Mouse (Mus musculus) limb, embryonic 14.5 days (tissue): Measurements from ENCODE around the gene Fbxw5. TPM values are rescaled to one million over a fixed set of nuclear protein-coding genes. Genes with fewer than 3 reads are reported as not detected.

Experiments used
- ATAC-seq: fragments of 200-750 bp; cut with Nextera tagmentation; 2 replicates; pipeline ENCODE4 v1.8.0; 2017; ENCODE audit warnings: low read depth, moderate number of reproducible peaks, moderate TSS enrichment; ENCODE audit not compliant: low FRiP score
- DNase-seq: peaks from one replicate; pipeline ENCODE4 v3.0.0-alpha.2; 2015; ENCODE audit warnings: low spot score
- H3K27ac ChIP-seq: fragments of 300-500 bp; sonication (generic); replicated peaks from 2 replicates; pipeline ENCODE4 v1.5.1; 2014; ENCODE audit warnings: low read depth, mild to moderate bottlenecking, low read length, moderate library complexity, mixed read lengths
- H3K27me3 ChIP-seq: fragments of 300-500 bp; sonication (generic); 2 replicates; pipeline ENCODE4 v1.6.1; 2014; ENCODE audit warnings: low read length, mixed read lengths; ENCODE audit not compliant: control insufficient read depth, insufficient read depth
- H3K36me3 ChIP-seq: fragments of 300-500 bp; sonication (generic); 2 replicates; pipeline ENCODE4 v1.6.1; 2014; ENCODE audit warnings: mild to moderate bottlenecking, low read length, moderate library complexity, mixed read lengths; ENCODE audit not compliant: control insufficient read depth, insufficient read depth
- H3K4me1 ChIP-seq: fragments of 300-500 bp; sonication (generic); 2 replicates; pipeline ENCODE4 v1.6.1; 2014; ENCODE audit warnings: antibody characterized with exemption, low read length, mixed read lengths; ENCODE audit not compliant: control insufficient read depth, insufficient read depth
- H3K4me2 ChIP-seq: fragments of 300-500 bp; sonication (generic); replicated peaks from 2 replicates; pipeline ENCODE4 v1.6.1; 2014; ENCODE audit warnings: low read depth, mild to moderate bottlenecking, low read length, moderate library complexity; ENCODE audit not compliant: severe bottlenecking
- H3K4me3 ChIP-seq: fragments of 300-500 bp; sonication (generic); replicated peaks from 2 replicates; pipeline ENCODE4 v1.5.1; 2014; ENCODE audit warnings: low read length
- H3K9ac ChIP-seq: fragments of 300-500 bp; sonication (generic); 2 replicates; pipeline ENCODE4 v1.6.1; 2014; ENCODE audit warnings: mild to moderate bottlenecking, low read depth, low read length, moderate library complexity; ENCODE audit not compliant: severe bottlenecking
- H3K9me3 ChIP-seq: fragments of 300-500 bp; sonication (generic); 2 replicates; pipeline ENCODE4 v1.6.1; 2016; ENCODE audit warnings: low read length; ENCODE audit not compliant: control insufficient read depth
- POLR2A ChIP-seq: fragments of 200-500 bp; IDR thresholded peaks from 2 replicates; pipeline ENCODE4 v1.8.0; 2012; ENCODE audit warnings: inconsistent platforms, mild to moderate bottlenecking, moderate library complexity, borderline replicate concordance; ENCODE audit not compliant: insufficient read depth, insufficient read length; ENCODE audit errors: extremely low read depth
- WGBS: fragments of 180-500 bp; shearing (Covaris S2); extraction: QIAGEN DNeasy Blood & Tissue Kit; methylation state at CpG from one replicate; pipeline ENCODE4 v1.1.7; 2014; 5-methylcytosine and 5-hydroxymethylcytosine counted together
- polyA plus RNA-seq, 2 experiments: library from polyadenylated mRNA; depleted of rRNA in 1 of 2; stranded (reverse) in 1 of 2; unstranded in 1 of 2; fragments of >200 nt; fragmentation: Nextera tagmentation in 1 of 2; extraction: Ambion mirVana in 1 of 2; gene quantifications; 2 replicates each; pipeline versions ENCODE4 v1.2.1 to v1.2.3; 2012 to 2014

The Fbxw5 gene
- polyA plus RNA-seq, 2 experiments, result 46.2 to 70.0 TPM

DNA sequence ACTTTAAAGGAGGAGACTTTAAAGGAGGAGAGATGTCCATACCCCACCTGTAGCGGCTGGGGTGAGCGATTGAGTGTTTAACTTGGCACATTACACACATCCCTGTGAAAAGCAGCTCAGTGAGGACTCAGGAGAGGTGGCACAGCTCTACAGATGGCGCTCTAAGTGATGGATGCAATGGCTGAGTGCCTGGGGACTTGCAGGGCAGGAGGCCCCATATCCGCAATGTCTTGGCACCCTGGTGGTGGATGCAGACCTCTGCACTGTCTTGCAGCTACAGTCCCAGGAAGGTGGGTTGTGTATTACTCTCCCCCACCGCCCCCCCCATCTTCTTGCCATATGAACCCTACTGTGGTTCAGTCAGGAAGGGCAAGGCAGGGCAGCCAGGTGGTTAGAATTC lies 6.4 kb downstream of the Fbxw5 start:
- H3K9ac ChIP-seq, result no peak overlapping the region
- peaks cover under 1% of the 10 kb centered on the region; the same call in 1 of the 2 replicates for H3K4me1 ChIP-seq
- no peak overlapping the region for H3K27ac ChIP-seq
- no peaks in the 10 kb centered on the region for H3K27me3 ChIP-seq
- no peak for ATAC-seq
- no peak for DNase-seq
- WGBS, result 26% methylated on average over 5 of the region's 5 CpGs
- H3K36me3 ChIP-seq, result peaks cover 39% of the 10 kb centered on the region
- no peak overlapping the region for H3K4me3 ChIP-seq
- no peak overlapping the region for H3K4me2 ChIP-seq
- no peaks in the 10 kb centered on the region for H3K9me3 ChIP-seq
- TF ChIP-seq POLR2A, result no peak

DNA sequence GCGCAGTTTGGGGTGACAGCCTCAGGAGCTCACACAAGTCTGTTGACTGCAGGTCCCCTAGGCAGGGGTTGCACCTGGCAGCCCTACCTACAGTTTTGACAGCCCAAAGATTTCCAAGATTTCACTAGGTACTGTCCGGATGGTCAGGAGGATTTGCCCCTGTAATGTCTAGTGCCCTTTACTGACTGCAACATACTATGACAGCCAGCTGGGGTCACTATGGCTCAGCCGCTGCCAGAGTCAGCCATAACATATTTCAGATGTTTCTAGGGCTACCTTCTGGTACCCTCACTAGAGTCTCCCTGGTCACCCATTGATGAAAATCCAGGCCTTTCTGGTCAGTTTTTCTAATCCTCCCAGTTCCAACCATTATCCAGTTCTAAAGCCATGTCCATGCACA lies 9.4 kb downstream of the Fbxw5 start:
- 58% methylated on average over 3 of the region's 3 CpGs for WGBS
- Histone ChIP-seq H3K27ac (no peak overlapping the region), H3K9me3 (no peaks in the 10 kb centered on the region), H3K27me3 (no peaks in the 10 kb centered on the region), H3K4me3 (no peak overlapping the region), H3K4me2 (no peak overlapping the region), H3K9ac (no peak overlapping the region), H3K4me1 (no peaks in the 10 kb centered on the region), H3K36me3 (peaks cover 15% of the 10 kb centered on the region)
- no peak for ATAC-seq
- TF ChIP-seq POLR2A, result no peak
- no peak for DNase-seq

DNA sequence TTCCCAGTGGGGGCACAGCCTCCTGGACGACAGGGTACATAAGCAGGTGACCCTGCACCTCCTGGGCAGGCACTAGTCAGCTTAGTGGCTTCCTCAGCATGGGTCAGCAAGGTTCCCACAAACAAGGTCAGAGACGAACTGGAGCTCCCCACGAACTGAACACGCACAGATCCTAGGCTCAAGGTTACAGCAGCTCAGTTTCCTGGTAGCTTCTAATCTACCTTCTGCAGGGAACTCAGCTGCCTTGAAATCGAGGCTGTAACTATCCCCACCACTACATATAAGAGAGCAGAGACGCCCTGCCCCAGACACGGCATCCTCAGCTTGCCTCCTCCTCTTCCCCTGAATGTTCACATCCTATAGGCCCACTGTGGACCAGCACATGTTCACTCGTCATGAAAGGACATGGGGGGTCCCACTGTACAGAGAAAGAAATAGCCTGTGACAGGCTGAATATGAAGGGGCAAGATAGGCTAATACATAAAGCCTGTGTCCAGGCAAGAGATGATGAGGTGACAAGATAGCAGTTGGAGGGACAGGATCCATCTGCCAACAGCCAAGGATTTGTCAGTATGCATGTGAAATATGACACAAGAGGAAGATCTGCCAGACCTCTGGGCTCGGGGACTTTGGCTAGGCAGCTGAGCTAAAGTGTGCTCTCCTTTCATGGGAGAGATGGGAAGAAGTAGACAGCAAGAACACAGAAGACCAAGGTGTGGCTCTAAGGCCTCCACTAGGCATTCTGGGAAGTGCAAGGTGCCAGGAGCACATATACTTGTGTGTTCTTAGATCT lies 26.2 kb downstream of the Fbxw5 start:
- Histone ChIP-seq H3K4me1 (no peaks in the 10 kb centered on the region), H3K27ac (no peak overlapping the region), H3K36me3 (peaks cover 94% of the 10 kb centered on the region), H3K4me3 (no peak overlapping the region), H3K27me3 (no peaks in the 10 kb centered on the region), H3K4me2 (no peak overlapping the region), H3K9ac (no peak overlapping the region), H3K9me3 (no peaks in the 10 kb centered on the region)
- no peak for TF ChIP-seq POLR2A
- DNase-seq, result no peak
- 84% methylated on average over 9 of the region's 9 CpGs for WGBS
- ATAC-seq, result no peak

DNA sequence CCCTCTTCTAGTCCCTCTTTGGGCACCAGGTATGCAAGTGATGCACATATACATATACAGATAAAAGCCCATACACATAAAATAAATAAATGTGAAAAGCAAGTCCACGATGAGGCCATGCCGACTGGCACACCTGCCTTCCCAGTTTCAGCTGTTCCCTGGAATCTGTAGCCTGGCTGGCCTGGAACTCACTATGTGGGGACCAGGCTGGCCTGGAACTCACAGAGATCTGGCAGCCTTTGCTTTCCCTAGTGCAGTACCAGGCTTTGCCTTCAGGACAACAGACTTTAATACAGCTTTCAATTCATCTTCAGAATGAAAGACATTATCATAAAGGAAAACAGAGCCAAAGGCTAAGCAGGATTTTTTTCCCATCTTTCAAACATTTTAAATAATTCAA lies 33.2 kb downstream of the Fbxw5 start:
- 92% methylated on average over 2 of the region's 2 CpGs for WGBS
- H3K27ac ChIP-seq, result no peak overlapping the region
- no peak for ATAC-seq
- H3K4me3 ChIP-seq, result no peak overlapping the region
- no peaks in the 10 kb centered on the region for H3K9me3 ChIP-seq
- no peak for DNase-seq
- H3K36me3 ChIP-seq, result peaks cover 81% of the 10 kb centered on the region
- TF ChIP-seq POLR2A, result no peak
- no peaks in the 10 kb centered on the region for H3K4me1 ChIP-seq
- no peak overlapping the region for H3K4me2 ChIP-seq
- no peak overlapping the region for H3K9ac ChIP-seq
- H3K27me3 ChIP-seq, result no peaks in the 10 kb centered on the region

DNA sequence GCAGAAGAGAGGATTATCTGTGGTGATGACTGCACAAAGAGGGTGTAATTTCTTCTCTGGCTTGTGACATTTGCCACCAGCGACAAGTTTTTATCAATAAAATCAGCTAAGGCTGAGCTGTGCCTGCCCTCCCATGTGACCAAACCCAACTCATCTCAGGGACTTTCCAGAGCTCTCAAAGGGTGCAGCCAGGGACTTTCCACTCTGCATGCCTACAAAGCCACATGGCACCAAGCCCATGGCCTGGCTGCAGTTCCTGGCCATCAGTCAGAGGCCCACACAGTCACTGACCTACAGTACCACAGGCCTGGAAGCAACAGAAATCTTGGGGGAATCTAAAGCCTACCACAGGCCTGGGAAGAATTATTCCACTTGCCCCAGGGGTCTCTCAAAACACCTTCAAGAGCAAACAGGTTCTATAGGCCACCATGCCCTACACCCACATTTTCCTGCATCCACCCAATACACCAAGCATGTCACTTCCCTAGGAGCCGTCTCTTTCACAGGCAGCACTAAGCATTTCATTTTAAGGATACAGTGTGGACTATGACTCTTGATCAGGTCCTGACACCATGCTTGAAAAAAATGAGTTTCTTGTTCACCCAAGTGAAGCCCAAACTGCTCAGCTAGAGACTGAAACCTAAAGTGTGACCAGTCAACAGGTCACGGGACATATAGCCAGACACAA lies 33.8 kb downstream of the Fbxw5 start:
- no peaks in the 10 kb centered on the region for H3K4me1 ChIP-seq
- no peaks in the 10 kb centered on the region for H3K27me3 ChIP-seq
- 87% methylated on average over 3 of the region's 3 CpGs for WGBS
- H3K4me2 ChIP-seq, result no peak overlapping the region
- no peak overlapping the region for H3K4me3 ChIP-seq
- H3K36me3 ChIP-seq, result peaks cover 79% of the 10 kb centered on the region
- TF ChIP-seq POLR2A, result no peak
- H3K27ac ChIP-seq, result no peak overlapping the region
- no peak overlapping the region for H3K9ac ChIP-seq
- DNase-seq, result no peak
- no peaks in the 10 kb centered on the region for H3K9me3 ChIP-seq
- ATAC-seq, result no peak
